In genomic region chr11:66258851-66259250, GRCm38 (mm10) we compare ENCODE assay signal across 9 mouse cellular contexts.
DNase-seq lines count a peak whose midpoint lies in the region; ATAC-seq and TF ChIP-seq lines count a peak whose summit lies in the region.
"Had no signal": no experiment of that assay in that cellular context is flagged by ENCODE, and none has a peak within 500 bp of the region (broad histone marks: within the 10 kb centered on the region; RNA-seq: fewer than 3 reads in every experiment).

No protein-coding gene starts in this region.

- H3K4me3 ChIP-seq in limb, embryonic 10.5 days, result no peak overlapping the region

- TF ChIP-seq POLR2A in brain, embryonic 14.5 days (IDR thresholded peaks at IDR 0.05; ENCODE audit: borderline replicate concordance, extremely low read depth, insufficient read depth, insufficient read length, poor library complexity, severe bottlenecking), result no peak

- no peaks in the 10 kb centered on the region for H3K4me1 ChIP-seq in limb, embryonic 10.5 days

- no peaks in the 10 kb centered on the region for H3K9me3 ChIP-seq in limb, embryonic 10.5 days (replicated peaks)

- H3K27me3 ChIP-seq in limb, embryonic 10.5 days (ENCODE audit: low read depth, poor library complexity, severe bottlenecking), result no peaks in the 10 kb centered on the region

- 17% methylated on average over 3 of the region's 3 CpGs for WGBS in limb, embryonic 10.5 days

- no peak for ATAC-seq in erythroblast, adult 5-6 weeks (replicated peaks; ENCODE audit: low FRiP score, poor library complexity, severe bottlenecking)

- no peak for TF ChIP-seq CTCF in brain, embryonic 14.5 days (IDR thresholded peaks at IDR 0.05; ENCODE audit: borderline replicate concordance, extremely low read depth, insufficient read depth, insufficient read length)

- no peaks in the 10 kb centered on the region for H3K36me3 ChIP-seq in limb, embryonic 10.5 days

- H3K27ac ChIP-seq in limb, embryonic 10.5 days, result no peak overlapping the region
- H3K27ac ChIP-seq: macrophage had no signal

- DNase-seq in gastrocnemius, postnatal 10 days, result peak; percentile 60
- no peak for DNase-seq in gastrocnemius, postnatal 25 days
- DNase-seq in 3T3-L1 (ENCODE audit: low read depth, low spot score), result peak; percentile 39
- DNase-seq in brain, embryonic 14.5 days (ENCODE audit: low read depth), result peak; percentile 46
- DNase-seq in limb, embryonic 10.5 days (ENCODE audit: low spot score), result peak; percentile 75
- DNase-seq in frontal cortex, postnatal 36 days (ENCODE audit: low spot score in 2 of 2), result no peak
- no peak for DNase-seq in layer of hippocampus, postnatal 36 days

Comparison
In these comparisons a context has a peak if more than half of its experiments do, and no peak if none do; other contexts are left out.
1. DNase-seq: peak in gastrocnemius, postnatal 10 days (single experiment), 3T3-L1 (single experiment), brain, embryonic 14.5 days (single experiment) and limb, embryonic 10.5 days (single experiment); none in gastrocnemius, postnatal 25 days (single experiment), frontal cortex, postnatal 36 days (0 of 2) and layer of hippocampus, postnatal 36 days (0 of 2).